Mouse (Mus musculus) hematopoietic stem cell, adult 5-6 weeks (primary cell): ENCODE measurements at regions not wholly inside any gene's neighbourhood (a gene's known extent, or its start where the extent isn't known, plus 50 kb on each side); places are given as distances from the start of the nearest gene placed in this dataset.

ENCODE experiments used
- ATAC-seq, 2 experiments: fragments of 125-278 bp in 1 of 2; replicated peaks in 1 of 2; 2 replicates each; pipeline ENCODE4 v1.8.0; 2016 to 2017; ENCODE audit warnings: inconsistent platforms in 2 of 2, mild to moderate bottlenecking in 2 of 2, moderate number of reproducible peaks in 2 of 2, low read depth in 1 of 2, moderate TSS enrichment in 1 of 2; ENCODE audit not compliant: low FRiP score in 2 of 2, poor library complexity in 2 of 2, severe bottlenecking in 2 of 2, insufficient read depth in 1 of 2, low TSS enrichment in 1 of 2

GRCm38 (mm10) chr7:72541521-72542478, 235.4 kb upstream of the Mctp2 start:
- no peak for ATAC-seq

- ATAC-seq = no peak
These were observed 237.1 kb upstream of the Mctp2 start for GRCm38 (mm10) chr7:72543501-72543900.

GRCm38 (mm10) chr7:72543946-72544345, 237.5 kb upstream of the Mctp2 start:
- ATAC-seq = no peak

- ATAC-seq = no peak
These were observed 261.0 kb upstream of the Mctp2 start for GRCm38 (mm10) chr7:72567378-72567777.

GRCm38 (mm10) chr7:72569177-72569576, 262.8 kb upstream of the Mctp2 start:
- ATAC-seq = no peak

GRCm38 (mm10) chr7:72574316-72574715, 267.9 kb upstream of the Mctp2 start:
- ATAC-seq = no peak

GRCm38 (mm10) chr7:72584427-72584826, 278.0 kb upstream of the Mctp2 start:
- no peak for ATAC-seq

- no peak for ATAC-seq
These were observed 282.8 kb upstream of the Mctp2 start for GRCm38 (mm10) chr7:72589241-72589668.

GRCm38 (mm10) chr7:72590351-72591115, 284.1 kb upstream of the Mctp2 start:
- ATAC-seq = no peak

GRCm38 (mm10) chr7:72592110-72592509, 285.7 kb upstream of the Mctp2 start:
- no peak for ATAC-seq

- no peak for ATAC-seq
These were observed 286.2 kb upstream of the Mctp2 start for GRCm38 (mm10) chr7:72592649-72593048.

GRCm38 (mm10) chr7:72593259-72593658, 286.9 kb upstream of the Mctp2 start:
- ATAC-seq = no peak

GRCm38 (mm10) chr7:72594741-72595140, 288.3 kb upstream of the Mctp2 start:
- ATAC-seq = no peak

- no peak for ATAC-seq
These were observed 290.6 kb upstream of the Mctp2 start for GRCm38 (mm10) chr7:72596985-72597384.

GRCm38 (mm10) chr7:72601933-72602332, 295.5 kb upstream of the Mctp2 start:
- no peak for ATAC-seq

GRCm38 (mm10) chr7:72609791-72610190, 303.4 kb upstream of the Mctp2 start:
- ATAC-seq = no peak

GRCm38 (mm10) chr7:72615232-72615631, 308.8 kb upstream of the Mctp2 start:
- ATAC-seq = no peak

GRCm38 (mm10) chr7:72627369-72627768, 321.0 kb upstream of the Mctp2 start:
- ATAC-seq = no peak
